Mouse (Mus musculus): ENCODE measurements around the gene Pax3. TPM values are rescaled to one million over a fixed set of nuclear protein-coding genes. Genes with fewer than 3 reads are reported as not detected.

The Pax3 gene
- polyA plus RNA-seq, 1 experiment = not detected

DNA sequence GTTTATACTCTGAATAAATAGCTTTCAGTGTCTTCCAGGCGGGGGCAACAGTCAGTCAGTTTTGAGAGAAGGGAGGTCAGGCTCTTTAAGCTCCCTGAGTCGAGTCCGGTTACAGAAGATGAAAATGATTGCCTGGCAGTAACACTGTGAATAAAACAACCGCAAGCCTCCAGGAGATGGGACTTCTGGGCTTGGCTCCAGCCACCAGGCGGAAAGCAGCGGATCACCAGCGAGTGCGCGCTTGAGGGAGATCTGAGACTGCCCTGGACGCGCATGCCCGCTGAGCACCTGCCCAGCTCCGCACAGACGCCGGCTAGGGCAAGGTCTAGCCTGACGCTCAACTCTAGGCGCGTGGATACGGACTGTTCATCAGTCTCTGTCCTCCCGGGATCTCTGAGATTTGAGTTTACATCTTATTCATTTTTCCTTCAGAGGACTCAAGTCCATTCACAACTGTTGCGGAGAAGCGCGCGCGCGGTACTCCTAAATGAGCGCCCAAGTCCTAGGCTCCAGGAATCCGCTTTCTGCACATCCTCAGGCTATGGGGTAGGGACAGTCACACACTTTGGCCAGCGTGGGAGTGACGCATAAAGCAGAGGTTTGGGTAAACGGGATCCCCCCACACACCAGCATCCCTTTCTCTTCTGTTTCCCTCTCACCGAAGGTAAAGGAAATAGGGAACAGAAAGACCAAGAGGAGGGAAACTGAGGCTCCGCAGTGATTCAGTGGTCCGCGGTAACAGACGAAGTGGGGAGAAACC is 19.0 kb upstream of the Pax3 start:
- Histone ChIP-seq H3K4me1 (ENCODE audit: control insufficient read depth, insufficient read depth, low read length) (no peaks in the 10 kb centered on the region), H3K27ac (ENCODE audit: insufficient read depth, low read depth, low read length) (no peak overlapping the region), H3K4me3 (ENCODE audit: insufficient read depth, low read length) (no peak overlapping the region)
- TF ChIP-seq CTCF (IDR thresholded peaks at IDR 0.05; ENCODE audit: low read depth, low read length) (no peak), POLR2A (IDR thresholded peaks at IDR 0.05; ENCODE audit: borderline replicate concordance, low read depth, low read length) (no peak)

GRCm38 (mm10) chr1:78211041-78211440 is 14.1 kb upstream of the Pax3 start:
- Histone ChIP-seq H3K27ac (ENCODE audit: insufficient read depth, low read depth, low read length) (no peak overlapping the region), H3K4me3 (ENCODE audit: insufficient read depth, low read length) (no peak overlapping the region), H3K4me1 (ENCODE audit: control insufficient read depth, insufficient read depth, low read length) (no peaks in the 10 kb centered on the region)
- no peak for TF ChIP-seq POLR2A (IDR thresholded peaks at IDR 0.05; ENCODE audit: borderline replicate concordance, low read depth, low read length)
- TF ChIP-seq CTCF (IDR thresholded peaks at IDR 0.05; ENCODE audit: low read depth, low read length) = no peak

GRCm38 (mm10) chr1:78210568-78210967 is 13.6 kb upstream of the Pax3 start:
- no peak for TF ChIP-seq CTCF (IDR thresholded peaks at IDR 0.05; ENCODE audit: low read depth, low read length)
- no peak for TF ChIP-seq POLR2A (IDR thresholded peaks at IDR 0.05; ENCODE audit: borderline replicate concordance, low read depth, low read length)
- no peak overlapping the region for H3K4me3 ChIP-seq (ENCODE audit: insufficient read depth, low read length)
- H3K4me1 ChIP-seq (ENCODE audit: control insufficient read depth, insufficient read depth, low read length) = no peaks in the 10 kb centered on the region
- H3K27ac ChIP-seq (ENCODE audit: insufficient read depth, low read depth, low read length) = no peak overlapping the region

- H3K4me3 ChIP-seq (ENCODE audit: insufficient read depth, low read length) = no peak overlapping the region
Observed at GRCm38 (mm10) chr1:78208281-78208814, 11.4 kb upstream of the Pax3 start.

DNA sequence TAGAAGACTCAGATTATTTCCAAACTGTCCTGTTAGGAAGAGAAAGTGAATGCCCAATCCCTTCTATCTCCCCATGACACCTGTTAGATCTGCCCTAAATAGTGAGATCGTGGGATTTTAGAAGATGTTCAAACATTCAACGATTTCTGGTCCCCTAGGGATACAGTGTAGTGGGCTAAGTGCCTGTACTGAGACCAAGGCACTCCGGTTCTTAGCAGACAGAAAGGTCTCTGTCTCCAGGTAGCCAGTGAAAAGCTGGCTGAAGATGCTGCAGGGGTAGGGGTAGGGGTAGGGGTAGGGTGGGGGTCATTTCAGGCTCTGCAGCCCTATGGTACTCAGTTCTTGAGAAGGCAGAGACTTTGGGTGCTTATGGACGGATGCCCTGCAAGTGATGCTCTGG is 7.4 kb upstream of the Pax3 start:
- Histone ChIP-seq H3K4me3 (ENCODE audit: insufficient read depth, low read length) (no peak overlapping the region), H3K27ac (ENCODE audit: insufficient read depth, low read depth, low read length) (no peak overlapping the region), H3K4me1 (ENCODE audit: control insufficient read depth, insufficient read depth, low read length) (no peaks in the 10 kb centered on the region)
- TF ChIP-seq POLR2A (IDR thresholded peaks at IDR 0.05; ENCODE audit: borderline replicate concordance, low read depth, low read length) (no peak), CTCF (IDR thresholded peaks at IDR 0.05; ENCODE audit: low read depth, low read length) (no peak)

More at GRCm38 (mm10) chr1:78208281-78208814, 11.4 kb upstream of the Pax3 start:
- Histone ChIP-seq H3K27ac (ENCODE audit: insufficient read depth, low read depth, low read length) (no peak overlapping the region), H3K4me1 (ENCODE audit: control insufficient read depth, insufficient read depth, low read length) (no peaks in the 10 kb centered on the region)
- TF ChIP-seq CTCF (IDR thresholded peaks at IDR 0.05; ENCODE audit: low read depth, low read length) (no peak), POLR2A (IDR thresholded peaks at IDR 0.05; ENCODE audit: borderline replicate concordance, low read depth, low read length) (no peak)

DNA sequence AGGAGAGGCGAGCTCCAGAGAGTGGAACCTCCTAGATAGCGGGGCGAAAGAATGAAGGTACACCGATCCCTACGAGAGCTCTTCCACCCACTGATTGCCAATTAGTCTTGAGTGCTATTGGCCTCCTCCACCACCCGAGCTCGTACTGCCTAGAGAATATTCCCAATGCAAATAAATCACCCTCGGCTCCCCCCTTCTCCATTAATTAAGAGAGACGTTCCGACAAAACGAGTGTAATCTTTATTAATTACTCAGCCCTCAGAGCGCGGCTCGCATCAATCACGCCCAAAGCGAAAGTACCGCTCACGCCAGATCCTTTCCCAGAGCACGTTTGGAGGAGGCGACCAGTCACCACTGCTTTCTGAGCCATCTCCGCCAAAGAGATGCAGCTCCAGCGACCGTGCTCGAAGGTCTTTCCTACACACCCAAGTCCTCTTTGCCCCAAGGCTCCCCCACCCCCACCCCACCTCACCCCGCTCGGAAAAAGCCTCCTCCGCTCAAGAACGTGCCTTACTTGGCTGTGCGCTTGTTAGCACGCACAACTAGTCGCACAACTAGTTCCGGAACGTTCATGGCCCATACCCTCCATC is 6.8 kb upstream of the Pax3 start:
- no peaks in the 10 kb centered on the region for H3K4me1 ChIP-seq (ENCODE audit: control insufficient read depth, insufficient read depth, low read length)
- TF ChIP-seq CTCF (IDR thresholded peaks at IDR 0.05; ENCODE audit: low read depth, low read length) (no peak), POLR2A (IDR thresholded peaks at IDR 0.05; ENCODE audit: borderline replicate concordance, low read depth, low read length) (no peak)
- H3K4me3 ChIP-seq (ENCODE audit: insufficient read depth, low read length) = peak overlapping the region; percentile 56
- no peak overlapping the region for H3K27ac ChIP-seq (ENCODE audit: insufficient read depth, low read depth, low read length)

- Histone ChIP-seq H3K4me1 (ENCODE audit: control insufficient read depth, insufficient read depth, low read length) (no peaks in the 10 kb centered on the region), H3K27ac (ENCODE audit: insufficient read depth, low read depth, low read length) (no peak overlapping the region), H3K4me3 (ENCODE audit: insufficient read depth, low read length) (peak overlapping the region; percentile 56)
- no peak for TF ChIP-seq POLR2A (IDR thresholded peaks at IDR 0.05; ENCODE audit: borderline replicate concordance, low read depth, low read length)
- TF ChIP-seq CTCF (IDR thresholded peaks at IDR 0.05; ENCODE audit: low read depth, low read length) = no peak
Observed at GRCm38 (mm10) chr1:78203086-78203614, 6.2 kb upstream of the Pax3 start.

GRCm38 (mm10) chr1:78202466-78203085 is 5.6 kb upstream of the Pax3 start:
- no peaks in the 10 kb centered on the region for H3K4me1 ChIP-seq (ENCODE audit: control insufficient read depth, insufficient read depth, low read length)
- peak overlapping the region; percentile 56; the same call in 1 of the 2 replicates for H3K4me3 ChIP-seq (ENCODE audit: insufficient read depth, low read length)
- TF ChIP-seq CTCF (IDR thresholded peaks at IDR 0.05; ENCODE audit: low read depth, low read length) (no peak), POLR2A (IDR thresholded peaks at IDR 0.05; ENCODE audit: borderline replicate concordance, low read depth, low read length) (no peak)
- H3K27ac ChIP-seq (ENCODE audit: insufficient read depth, low read depth, low read length) = no peak overlapping the region

DNA sequence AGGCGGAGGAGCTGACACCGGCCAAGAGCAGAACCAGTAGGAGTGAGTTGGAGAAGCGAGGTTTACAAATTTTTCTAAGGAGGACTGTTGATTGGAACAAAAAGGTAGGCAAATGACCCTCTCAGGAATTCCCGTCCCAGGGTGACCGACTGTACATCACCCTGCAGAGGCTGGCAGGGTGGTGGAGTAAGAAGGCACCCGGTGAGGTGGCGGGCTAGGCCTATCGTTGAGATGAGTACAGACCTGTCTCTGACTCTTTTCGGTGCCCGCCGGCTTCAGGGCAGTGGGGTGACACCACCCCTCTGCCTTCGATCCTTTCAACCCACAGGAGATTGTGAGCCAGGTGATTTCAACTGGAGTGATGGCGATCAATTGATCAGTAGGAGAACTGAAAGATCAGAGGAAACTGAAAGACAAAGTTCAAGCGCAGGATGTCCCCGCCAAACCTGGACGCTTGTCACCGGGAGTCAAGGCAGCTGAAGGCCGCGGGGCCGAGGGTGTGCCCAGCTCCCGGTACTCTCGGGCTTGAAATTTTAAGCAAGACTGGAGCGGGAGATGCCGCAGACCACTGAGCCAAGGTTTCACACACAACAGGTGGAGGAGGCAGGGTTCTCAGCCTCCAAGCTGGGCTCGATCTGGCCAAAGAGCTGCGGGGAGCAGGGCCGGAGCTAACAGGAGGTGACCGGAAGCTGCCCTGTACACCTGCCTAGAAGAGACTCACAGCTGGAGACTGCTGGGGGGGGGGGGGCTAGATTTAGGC is 4.5 kb upstream of the Pax3 start:
- TF ChIP-seq POLR2A (IDR thresholded peaks at IDR 0.05; ENCODE audit: borderline replicate concordance, low read depth, low read length) (no peak), CTCF (IDR thresholded peaks at IDR 0.05; ENCODE audit: low read depth, low read length) (no peak)
- H3K4me3 ChIP-seq (ENCODE audit: insufficient read depth, low read length) = no peak overlapping the region

More for the DNA sequence above, 4.5 kb upstream of the Pax3 start:
- Histone ChIP-seq H3K27ac (ENCODE audit: insufficient read depth, low read depth, low read length) (no peak overlapping the region), H3K4me1 (ENCODE audit: control insufficient read depth, insufficient read depth, low read length) (0 out of 2 replicates have a peak, but pooled peaks cover under 1% of the 10 kb centered on the region)

All from bone marrow macrophage, adult 2 months (primary cell).